Mouse (Mus musculus) forelimb bud, embryonic 11.5 days (tissue): ENCODE measurements around the gene Ell3.
A peak's percentile ranks its signal among the peaks of the same experiment; 100 is the strongest.

Source experiments
- DNase-seq: peaks from one replicate; pipeline ENCODE4 v3.0.0-alpha.2; 2012; ENCODE audit warnings: low read depth, low spot score

The Ell3 gene

DNA sequence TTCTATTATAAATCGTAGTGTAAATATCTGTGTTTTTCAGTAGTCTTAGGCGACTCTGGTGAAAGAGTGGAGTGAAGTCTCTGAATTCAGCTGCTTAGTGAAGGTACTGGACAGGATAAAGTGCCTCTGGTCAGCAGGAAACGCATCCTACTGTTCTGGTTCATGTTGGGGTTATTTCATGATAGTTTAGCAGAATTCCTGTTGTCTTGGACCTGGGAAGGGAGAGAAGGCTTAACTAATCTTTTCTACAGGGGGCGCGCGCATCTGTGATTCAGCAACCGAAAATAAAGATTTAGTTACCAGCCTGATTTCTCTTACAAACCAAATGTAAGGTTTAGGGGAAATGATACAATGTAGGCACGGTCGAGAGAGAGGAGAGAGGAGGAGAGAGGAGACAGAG is 4.1 kb upstream of the Ell3 start:
- no peak for DNase-seq

DNA sequence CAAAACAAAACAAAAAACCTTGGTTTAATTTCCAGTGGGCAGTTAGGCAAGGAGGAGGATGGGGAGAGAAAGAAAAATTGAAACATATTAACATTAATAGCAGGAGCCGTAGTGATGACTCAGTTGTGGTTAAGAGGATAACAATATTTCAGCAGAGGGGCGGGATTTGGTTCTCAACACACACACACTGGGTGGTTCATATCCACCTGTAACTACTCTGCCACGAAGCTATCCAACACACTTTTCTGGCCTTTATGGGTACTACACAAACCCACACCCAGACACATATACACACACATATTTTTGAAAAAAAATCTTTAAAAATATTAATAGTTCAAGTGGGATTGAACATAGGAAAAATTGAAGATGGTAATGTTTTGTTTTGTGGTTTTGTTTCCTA is 2.9 kb upstream of the Ell3 start:
- no peak for DNase-seq

DNA sequence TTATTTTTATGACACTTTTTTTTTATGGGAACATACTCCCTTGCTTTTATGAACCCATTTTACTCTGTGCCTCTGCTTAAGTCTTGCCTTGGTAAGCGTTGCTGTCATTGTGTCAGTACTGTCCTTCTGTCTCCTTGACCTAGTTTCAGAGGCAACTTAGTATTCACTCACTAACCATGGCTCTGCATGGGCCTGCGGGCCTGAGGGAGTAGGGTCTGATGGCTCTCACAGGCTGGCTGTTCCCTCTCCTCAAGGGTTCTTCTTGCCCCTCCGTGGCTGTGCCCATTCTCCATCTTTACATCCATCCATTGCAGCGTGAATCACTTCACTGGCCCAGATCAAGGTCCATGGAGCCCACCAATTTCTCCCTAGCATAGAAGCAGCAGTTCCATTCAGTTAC is 2.4 kb upstream of the Ell3 start:
- DNase-seq, result no peak

DNA sequence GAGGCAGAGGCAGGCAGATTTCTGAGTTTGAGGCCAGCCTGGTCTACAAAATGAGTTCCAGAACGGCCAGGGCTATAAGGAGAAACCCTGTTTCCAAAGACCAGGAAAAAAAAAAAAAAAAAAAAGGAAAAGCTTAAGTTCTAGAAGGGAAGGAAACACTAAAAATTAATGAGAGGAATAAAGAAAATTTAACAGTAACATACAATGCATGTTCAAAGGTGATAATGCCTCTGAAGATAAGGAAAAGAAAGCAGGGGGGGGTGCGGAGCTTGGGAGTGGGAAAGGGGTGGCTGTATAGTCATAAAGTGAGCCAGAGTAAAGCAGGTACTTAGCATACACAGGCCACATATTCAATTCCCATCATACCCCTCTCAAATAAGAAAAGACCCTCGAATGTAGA is 1.0 kb upstream of the Ell3 start:
- DNase-seq, result no peak

- DNase-seq, result no peak
Measured at GRCm38 (mm10) chr2:121443068-121443349, 1.1 kb downstream of the Ell3 start.

GRCm38 (mm10) chr2:121442259-121443067 is 1.6 kb downstream of the Ell3 start:
- peak; percentile 61 for DNase-seq

- no peak for DNase-seq
Measured at GRCm38 (mm10) chr2:121441800-121442199, 2.3 kb downstream of the Ell3 start.

DNA sequence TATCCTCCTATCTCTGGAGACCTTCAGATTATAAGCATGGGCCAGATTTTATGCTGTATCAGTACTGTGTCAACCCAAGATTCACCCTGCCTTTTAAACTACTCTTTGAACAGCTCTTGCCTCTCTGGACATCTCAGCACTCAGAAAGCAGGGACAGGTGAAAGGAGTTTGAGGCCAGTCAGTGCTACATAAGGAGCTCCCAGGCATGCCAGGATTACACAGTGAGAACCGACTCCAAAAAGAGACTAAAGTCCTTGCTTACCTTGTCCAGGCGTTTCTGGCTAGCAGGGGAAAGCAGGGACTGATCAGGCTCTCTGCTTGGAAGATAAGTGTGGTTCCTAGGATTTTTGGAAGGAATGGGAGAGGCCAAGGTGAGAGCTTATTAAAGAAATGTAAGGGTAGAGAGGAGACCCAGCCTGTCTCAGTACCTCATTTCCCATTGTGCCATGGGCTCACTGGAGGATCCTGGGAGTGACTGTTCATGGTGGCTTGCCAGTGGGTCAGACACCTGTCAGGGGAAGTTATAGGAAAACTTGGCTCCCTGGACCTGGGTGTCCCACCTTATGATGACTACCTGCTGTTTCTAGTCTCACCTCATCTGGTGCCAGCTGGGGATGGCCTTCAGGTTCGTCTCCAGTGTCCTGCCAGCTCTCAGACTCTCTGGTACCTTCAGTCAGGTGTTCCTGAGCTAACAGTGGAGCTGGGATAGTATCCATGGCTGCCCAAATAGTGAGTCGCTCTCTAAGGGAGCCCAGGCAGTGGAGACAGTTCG is 3.1 kb downstream of the Ell3 start:
- DNase-seq, result no peak

DNA sequence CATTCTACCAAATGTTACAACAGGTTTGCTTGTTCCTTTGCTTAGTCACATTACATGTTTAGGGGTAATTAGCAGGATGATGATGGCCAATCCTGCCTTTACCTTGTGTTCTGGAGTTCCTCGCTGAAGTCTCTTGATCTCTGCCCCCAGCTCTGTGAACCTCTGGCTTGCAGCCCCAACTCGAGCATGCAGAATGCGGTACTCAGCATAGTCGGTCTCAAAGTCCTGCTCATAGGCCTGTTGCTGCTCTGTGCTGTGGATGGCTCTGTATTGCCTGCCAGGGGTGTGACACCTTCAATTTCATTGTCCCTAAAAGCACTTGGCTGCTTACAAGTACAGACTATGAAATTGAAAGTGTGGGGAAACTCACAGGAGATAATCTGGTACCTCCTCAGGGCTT is 4.3 kb downstream of the Ell3 start:
- DNase-seq, result no peak

GRCm38 (mm10) chr2:121434854-121435253 is 9.2 kb downstream of the Ell3 start:
- no peak for DNase-seq

DNA sequence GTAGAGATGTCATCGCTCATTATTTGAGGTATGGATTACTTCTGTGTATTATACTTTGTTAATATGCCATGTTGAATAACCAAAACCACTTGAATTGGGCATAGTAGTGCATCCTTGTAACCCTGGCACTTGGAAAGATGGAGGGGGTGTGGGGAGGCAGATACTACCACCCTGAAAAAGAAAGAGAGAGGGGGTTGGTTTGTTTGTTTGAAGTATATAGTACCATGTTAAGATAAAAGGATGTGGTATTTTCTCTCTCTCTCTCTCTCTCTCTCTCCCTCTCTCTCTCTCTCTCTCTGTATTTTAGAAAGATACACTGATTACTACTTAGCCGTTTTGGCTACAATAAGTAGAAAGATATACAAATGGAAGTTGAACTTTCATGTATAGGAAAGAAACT is 18.2 kb downstream of the Ell3 start:
- no peak for DNase-seq

GRCm38 (mm10) chr2:121423166-121423565 is 20.9 kb downstream of the Ell3 start:
- DNase-seq, result no peak

DNA sequence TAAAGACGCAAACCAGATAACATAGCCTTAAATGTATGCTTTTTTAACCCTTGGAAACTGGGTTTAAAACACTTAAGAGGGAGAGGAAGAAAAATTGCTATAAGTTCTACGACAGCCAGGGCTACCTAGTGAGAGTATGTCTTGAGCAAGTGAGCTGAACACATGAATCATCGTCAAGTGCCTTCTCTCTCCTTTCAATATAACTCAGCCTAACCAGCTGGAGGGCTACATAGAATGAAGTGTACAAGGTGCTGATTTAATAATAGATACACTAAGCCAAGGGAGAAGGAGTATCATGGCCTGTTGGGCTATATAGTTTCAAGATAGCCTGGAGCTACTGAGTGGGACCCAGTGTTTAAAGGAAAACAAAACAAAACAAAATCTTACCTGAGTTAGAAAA is 25.6 kb downstream of the Ell3 start:
- no peak for DNase-seq

GRCm38 (mm10) chr2:121416356-121416755 is 27.7 kb downstream of the Ell3 start:
- DNase-seq, result no peak

DNA sequence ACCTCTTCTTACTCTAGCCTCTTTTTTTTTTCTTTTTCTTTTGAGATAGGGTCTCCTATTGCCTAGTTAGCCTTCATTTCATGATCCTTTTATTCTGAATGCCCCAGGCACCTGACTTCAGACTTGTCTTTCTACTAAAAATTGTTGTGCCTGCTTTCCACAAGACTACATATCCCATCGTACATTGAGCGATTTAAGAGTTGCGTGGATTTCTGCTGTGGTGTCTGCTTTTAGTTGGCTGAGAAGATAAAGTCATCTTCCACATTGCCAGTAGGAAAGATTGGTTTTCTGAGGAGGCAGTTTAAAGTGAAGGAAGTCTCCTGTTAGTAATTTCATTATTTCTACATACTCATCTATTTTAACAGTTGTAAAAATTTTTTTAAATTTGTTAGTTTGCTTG is 28.5 kb downstream of the Ell3 start:
- no peak for DNase-seq

DNA sequence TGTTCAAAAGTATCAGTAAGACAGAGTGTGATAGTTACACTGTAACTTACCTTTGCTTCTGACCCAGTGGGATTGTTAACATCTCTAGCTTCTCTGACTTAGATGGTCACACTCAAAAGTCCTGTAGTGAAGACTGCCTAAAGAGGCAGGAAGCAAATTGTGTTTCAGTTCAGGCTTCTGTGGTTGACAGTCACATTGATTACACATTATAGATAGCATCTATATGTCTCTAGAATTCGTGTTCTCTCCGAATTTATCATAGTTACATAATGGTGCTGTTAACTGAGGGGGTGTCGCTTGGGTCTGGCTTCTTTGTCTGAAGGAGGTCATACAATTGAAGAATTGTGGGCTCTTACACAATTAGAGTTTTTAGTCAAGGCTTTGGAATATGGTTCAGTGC is 29.0 kb downstream of the Ell3 start:
- DNase-seq, result no peak

GRCm38 (mm10) chr2:121414139-121414685 is 29.9 kb downstream of the Ell3 start:
- peak; percentile 35 for DNase-seq

DNA sequence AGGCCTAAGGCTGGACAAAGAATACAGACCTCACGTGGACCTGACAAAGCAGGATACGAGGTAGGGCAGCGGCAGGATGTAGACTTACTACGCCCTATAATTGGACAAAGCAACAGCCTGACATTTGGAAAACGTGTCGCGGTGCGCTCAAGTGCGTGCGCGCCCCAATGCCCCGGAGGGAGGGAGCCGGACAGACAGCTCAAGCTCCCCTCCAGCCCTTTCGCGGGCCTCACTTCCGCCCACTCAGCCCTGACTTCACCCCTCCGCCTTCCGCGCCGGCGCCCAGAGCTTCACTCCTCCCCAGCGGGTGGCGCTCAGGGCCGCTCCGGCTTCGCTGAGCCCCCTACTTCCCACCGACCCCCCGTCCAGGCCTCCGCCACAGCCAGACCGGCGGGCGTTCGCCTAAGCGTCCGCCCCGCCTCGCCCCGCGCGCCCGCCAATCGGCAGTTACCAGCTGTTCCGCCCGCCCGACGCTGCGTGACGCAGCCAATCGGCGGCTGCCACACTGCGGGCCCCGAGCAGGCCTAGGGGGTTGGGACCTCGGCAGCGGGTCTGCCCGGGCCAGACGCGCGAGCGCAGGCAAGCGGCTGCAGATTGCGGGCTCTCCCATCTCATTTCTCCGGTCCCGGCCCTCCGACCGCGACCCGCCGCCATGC is 30.6 kb downstream of the Ell3 start, which contains the start of the genes Pdia3 and Catsper2:
Pdia3 (plus strand) TSS at position 389 of the 656 bp plus-strand sequence.
Catsper2 (minus strand) TSS at position 406 of the 656 bp plus-strand sequence.
- peak; percentile 93 for DNase-seq

GRCm38 (mm10) chr2:121412843-121413386 is 31.2 kb downstream of the Ell3 start:
- no peak for DNase-seq

DNA sequence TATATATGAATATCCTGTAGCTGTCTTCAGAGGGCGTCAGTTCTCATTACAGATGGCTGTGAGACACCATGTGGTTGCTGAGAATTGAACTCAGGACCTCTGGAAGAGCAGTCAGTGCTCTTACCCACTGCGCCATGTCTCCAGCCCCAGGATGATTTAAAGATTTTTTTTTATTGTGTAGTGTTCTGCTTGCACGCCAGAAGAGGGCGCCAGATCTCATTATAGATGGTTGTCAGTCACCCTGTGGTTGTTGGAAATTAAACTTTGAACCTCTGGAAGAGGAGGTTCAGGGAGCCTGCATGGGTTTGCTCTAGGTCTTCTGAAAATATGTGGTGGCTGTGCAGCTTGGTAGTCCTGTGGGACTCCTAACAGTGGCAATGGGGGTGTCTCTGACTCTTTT is 35.9 kb downstream of the Ell3 start:
- DNase-seq, result peak; percentile 51

- no peak for DNase-seq
Measured at GRCm38 (mm10) chr2:121403296-121403695, 40.8 kb downstream of the Ell3 start.

- DNase-seq, result peak; percentile 73
Measured at GRCm38 (mm10) chr2:121396624-121397023, 47.5 kb downstream of the Ell3 start.
